Mouse (Mus musculus): ENCODE data around the gene Rasa3. TPM values are rescaled to one million over a fixed set of nuclear protein-coding genes. Genes with fewer than 3 reads are reported as not detected.

Rasa3 gene
- polyA plus RNA-seq, 1 experiment from 2014 or later = 27.7 TPM

DNA sequence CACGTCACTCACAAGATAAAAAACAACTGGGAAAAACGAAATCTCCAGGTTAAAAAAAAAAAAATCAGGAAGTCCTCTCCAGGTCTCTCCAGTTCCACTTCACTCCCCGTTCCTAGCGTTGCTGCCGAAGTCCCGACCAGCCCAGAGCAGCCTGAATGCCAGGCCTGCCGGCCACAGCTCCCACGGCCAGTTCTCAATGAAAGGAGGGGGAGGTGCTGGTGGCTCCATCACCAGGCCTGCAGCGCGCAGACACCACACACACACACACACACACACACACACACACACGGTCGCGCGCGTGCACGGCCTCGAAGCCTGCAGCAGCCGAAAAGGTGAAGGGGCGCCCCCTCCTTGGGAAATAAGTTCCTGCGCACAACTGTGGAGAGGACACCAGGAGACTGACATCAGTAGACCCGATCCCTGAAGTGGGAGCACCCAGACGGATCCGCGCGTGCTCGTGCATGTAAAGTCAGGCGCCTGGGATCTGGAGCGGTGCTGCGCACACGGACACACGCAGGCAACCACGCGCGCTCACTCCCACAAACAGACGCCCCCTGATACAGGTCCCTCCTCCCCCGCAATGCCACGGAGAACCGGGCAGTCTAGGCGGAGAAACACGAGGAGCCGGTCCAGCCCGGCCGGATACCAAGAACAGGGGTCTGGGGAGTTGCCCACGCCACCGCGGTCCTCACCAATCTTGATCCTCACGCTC is 546 bp downstream of the Rasa3 start:
- H3K4me3 ChIP-seq = peak overlapping the region; percentile 69
- no peaks in the 10 kb centered on the region for H3K27me3 ChIP-seq (replicated peaks)
- peak overlapping the region; percentile 78 for H3K4me2 ChIP-seq
- peak overlapping the region; percentile 91 for H3K27ac ChIP-seq
- H3K9me3 ChIP-seq = no peaks in the 10 kb centered on the region
- ATAC-seq (replicated peaks) = peak; percentile 84
- peaks cover 39% of the 10 kb centered on the region for H3K4me1 ChIP-seq
- H3K9ac ChIP-seq = peak overlapping the region; percentile 62
- no peaks in the 10 kb centered on the region for H3K36me3 ChIP-seq (replicated peaks)
- WGBS = under 1% methylated on average over 47 of the region's 47 CpGs

- Histone ChIP-seq H3K4me3 (peak overlapping the region; percentile 69), H3K9ac (peak overlapping the region; percentile 62), H3K9me3 (no peaks in the 10 kb centered on the region), H3K4me1 (peaks cover 39% of the 10 kb centered on the region), H3K27ac (peak overlapping the region; percentile 91), H3K36me3 (replicated peaks) (no peaks in the 10 kb centered on the region), H3K4me2 (peak overlapping the region; percentile 78), H3K27me3 (replicated peaks) (no peaks in the 10 kb centered on the region)
- WGBS = 1% methylated on average over 12 of the region's 12 CpGs
- ATAC-seq (replicated peaks) = no peak; the same call in 1 of the 2 replicates
Measured at GRCm38 (mm10) chr8:13676302-13676700, 1.1 kb downstream of the Rasa3 start.

DNA sequence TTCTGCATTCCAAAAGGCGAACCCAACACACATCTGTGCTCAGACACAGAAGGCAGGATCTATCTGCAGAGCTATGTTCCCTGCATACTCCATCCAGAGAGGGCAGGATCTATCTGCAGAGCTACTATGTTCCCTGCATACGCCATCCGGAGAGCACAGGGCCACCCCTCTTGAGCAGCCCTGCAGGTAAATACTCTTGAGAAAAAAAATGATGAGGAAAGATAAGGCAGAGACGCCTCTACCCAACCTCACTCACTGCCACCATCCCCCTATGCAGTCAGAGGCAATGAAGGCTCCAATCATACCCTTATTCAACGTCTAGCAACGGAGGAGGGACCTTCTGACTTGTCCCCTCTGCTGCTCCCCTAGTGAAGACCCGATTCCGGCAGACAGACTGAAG is 1.9 kb downstream of the Rasa3 start:
- H3K4me2 ChIP-seq = peak overlapping the region; percentile 78
- H3K9me3 ChIP-seq = no peaks in the 10 kb centered on the region
- H3K4me1 ChIP-seq = peaks cover 39% of the 10 kb centered on the region
- H3K36me3 ChIP-seq (replicated peaks) = no peaks in the 10 kb centered on the region
- ATAC-seq (replicated peaks) = no peak
- H3K4me3 ChIP-seq = peak overlapping the region; percentile 69
- H3K9ac ChIP-seq = peak overlapping the region; percentile 62
- H3K27ac ChIP-seq = peak overlapping the region; percentile 91
- 43% methylated on average over 8 of the region's 8 CpGs for WGBS
- H3K27me3 ChIP-seq (replicated peaks) = no peaks in the 10 kb centered on the region

GRCm38 (mm10) chr8:13675121-13675520 is 2.3 kb downstream of the Rasa3 start:
- ATAC-seq (replicated peaks) = no peak
- Histone ChIP-seq H3K9ac (peak overlapping the region; percentile 62), H3K36me3 (replicated peaks) (no peaks in the 10 kb centered on the region), H3K4me3 (peak overlapping the region; percentile 69), H3K9me3 (no peaks in the 10 kb centered on the region), H3K4me2 (peak overlapping the region; percentile 78), H3K4me1 (peaks cover 39% of the 10 kb centered on the region), H3K27me3 (replicated peaks) (no peaks in the 10 kb centered on the region), H3K27ac (peak overlapping the region; percentile 91)
- WGBS = 74% methylated on average over 4 of the region's 4 CpGs

DNA sequence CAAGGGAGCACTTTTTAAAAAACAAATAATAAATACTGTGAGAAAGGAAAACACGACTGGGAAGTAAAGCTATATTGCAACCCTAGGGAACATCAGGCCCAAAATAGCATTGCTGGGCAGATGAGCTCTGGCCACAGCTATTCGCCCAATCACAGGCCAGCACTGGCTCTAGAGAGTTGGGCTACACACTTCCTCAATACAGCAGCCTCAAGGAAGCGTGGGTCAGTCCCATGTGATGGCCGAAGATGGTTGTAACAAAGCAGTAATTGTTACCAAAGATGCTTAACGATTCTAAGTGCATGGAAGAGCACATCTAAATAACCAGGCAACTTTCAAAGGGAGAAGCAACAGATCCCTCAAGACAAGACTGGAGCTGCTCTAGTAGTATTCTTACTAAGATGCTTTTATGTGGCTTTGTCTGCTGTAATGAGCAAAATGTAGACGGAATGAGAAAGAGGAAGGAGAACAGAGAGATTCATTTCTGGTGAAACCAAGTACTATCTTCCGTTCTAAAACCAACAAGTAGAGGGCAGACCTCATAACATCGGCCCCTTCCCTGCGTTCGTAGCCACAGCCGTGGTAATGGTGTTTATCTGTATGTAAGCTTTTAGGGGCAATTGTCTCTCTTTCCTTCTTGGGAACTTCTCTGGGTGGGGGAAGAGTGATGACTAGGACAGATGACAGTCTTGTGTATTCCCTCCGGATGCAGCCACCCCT is 3.0 kb downstream of the Rasa3 start:
- H3K9ac ChIP-seq = no peak overlapping the region
- 0 out of 2 replicates have a peak overlapping the region, but pooled peaks have one; percentile 69 for H3K4me3 ChIP-seq
- no peak for ATAC-seq (replicated peaks)
- peak overlapping the region; percentile 78 for H3K4me2 ChIP-seq
- H3K27ac ChIP-seq = no peak overlapping the region
- WGBS = 65% methylated on average over 12 of the region's 12 CpGs
- H3K27me3 ChIP-seq (replicated peaks) = no peaks in the 10 kb centered on the region
- H3K4me1 ChIP-seq = peaks cover 39% of the 10 kb centered on the region
- H3K36me3 ChIP-seq (replicated peaks) = no peaks in the 10 kb centered on the region
- no peaks in the 10 kb centered on the region for H3K9me3 ChIP-seq

- 66% methylated on average over 4 of the region's 4 CpGs for WGBS
- Histone ChIP-seq H3K27ac (no peak overlapping the region), H3K27me3 (replicated peaks) (no peaks in the 10 kb centered on the region), H3K4me2 (no peak overlapping the region), H3K36me3 (replicated peaks) (no peaks in the 10 kb centered on the region), H3K9me3 (no peaks in the 10 kb centered on the region), H3K4me1 (peaks cover 38% of the 10 kb centered on the region), H3K4me3 (no peak overlapping the region), H3K9ac (no peak overlapping the region)
- ATAC-seq (replicated peaks) = no peak
Measured at GRCm38 (mm10) chr8:13673215-13673614, 4.2 kb downstream of the Rasa3 start.

GRCm38 (mm10) chr8:13671246-13672003 is 6.0 kb downstream of the Rasa3 start:
- no peak overlapping the region for H3K4me2 ChIP-seq
- no peaks in the 10 kb centered on the region for H3K9me3 ChIP-seq
- H3K4me3 ChIP-seq = no peak overlapping the region
- no peaks in the 10 kb centered on the region for H3K27me3 ChIP-seq (replicated peaks)
- H3K9ac ChIP-seq = no peak overlapping the region
- no peak for ATAC-seq (replicated peaks)
- no peak overlapping the region for H3K27ac ChIP-seq
- peaks cover 33% of the 10 kb centered on the region for H3K4me1 ChIP-seq
- H3K36me3 ChIP-seq (replicated peaks) = no peaks in the 10 kb centered on the region
- 94% methylated on average over 10 of the region's 10 CpGs for WGBS

- no peak for ATAC-seq (replicated peaks)
- 88% methylated on average over 17 of the region's 17 CpGs for WGBS
- Histone ChIP-seq H3K27me3 (replicated peaks) (no peaks in the 10 kb centered on the region), H3K9me3 (no peaks in the 10 kb centered on the region), H3K27ac (no peak overlapping the region), H3K9ac (no peak overlapping the region), H3K4me1 (peaks cover 22% of the 10 kb centered on the region), H3K36me3 (replicated peaks) (no peaks in the 10 kb centered on the region), H3K4me2 (no peak overlapping the region), H3K4me3 (no peak overlapping the region)
Measured at GRCm38 (mm10) chr8:13670011-13670471, 7.4 kb downstream of the Rasa3 start.

DNA sequence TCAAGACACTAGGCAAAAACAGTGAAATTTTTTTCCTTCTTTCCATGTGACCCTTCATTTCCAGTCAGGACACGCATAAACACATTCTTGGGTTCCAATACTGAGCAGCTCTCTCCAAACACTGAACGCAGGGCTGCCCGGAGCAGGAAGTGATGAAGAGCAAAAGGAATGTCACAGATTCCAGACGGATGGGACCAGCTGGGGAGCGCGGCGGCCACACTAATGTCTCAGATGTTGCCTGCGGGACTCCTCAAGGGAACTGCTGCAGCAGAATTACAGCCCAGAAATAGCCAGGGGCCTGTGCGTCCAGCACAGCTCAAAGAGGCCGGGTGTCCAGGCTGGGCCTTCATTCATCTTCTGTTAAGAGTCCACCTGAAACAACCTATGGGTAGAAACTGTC is 9.0 kb downstream of the Rasa3 start:
- Histone ChIP-seq H3K36me3 (replicated peaks) (no peaks in the 10 kb centered on the region), H3K4me2 (no peak overlapping the region), H3K4me3 (no peak overlapping the region), H3K27ac (no peak overlapping the region), H3K9me3 (no peaks in the 10 kb centered on the region), H3K9ac (no peak overlapping the region), H3K27me3 (replicated peaks) (no peaks in the 10 kb centered on the region), H3K4me1 (peaks cover 5% of the 10 kb centered on the region; the same call in 1 of the 2 replicates)
- ATAC-seq (replicated peaks) = no peak
- 89% methylated on average over 10 of the region's 10 CpGs for WGBS

GRCm38 (mm10) chr8:13667917-13668316 is 9.5 kb downstream of the Rasa3 start:
- no peak for ATAC-seq (replicated peaks)

GRCm38 (mm10) chr8:13665944-13666343 is 11.5 kb downstream of the Rasa3 start:
- no peak for ATAC-seq (replicated peaks)

More at GRCm38 (mm10) chr8:13667917-13668316, 9.5 kb downstream of the Rasa3 start:
- H3K9me3 ChIP-seq = no peaks in the 10 kb centered on the region
- no peak overlapping the region for H3K9ac ChIP-seq
- no peak overlapping the region for H3K4me2 ChIP-seq
- H3K4me1 ChIP-seq = 0 out of 2 replicates have a peak, but pooled peaks cover under 1% of the 10 kb centered on the region
- no peaks in the 10 kb centered on the region for H3K27me3 ChIP-seq (replicated peaks)
- no peak overlapping the region for H3K4me3 ChIP-seq
- WGBS = 78% methylated on average over 4 of the region's 4 CpGs
- H3K36me3 ChIP-seq (replicated peaks) = no peaks in the 10 kb centered on the region
- H3K27ac ChIP-seq = no peak overlapping the region

GRCm38 (mm10) chr8:13665538-13665937 is 11.9 kb downstream of the Rasa3 start:
- Histone ChIP-seq H3K9ac (no peak overlapping the region), H3K36me3 (replicated peaks) (no peaks in the 10 kb centered on the region), H3K4me2 (no peak overlapping the region), H3K9me3 (no peaks in the 10 kb centered on the region), H3K27me3 (replicated peaks) (no peaks in the 10 kb centered on the region), H3K27ac (no peak overlapping the region), H3K4me1 (no peaks in the 10 kb centered on the region), H3K4me3 (no peak overlapping the region)
- 81% methylated on average over 4 of the region's 4 CpGs for WGBS
- ATAC-seq (replicated peaks) = no peak

More at GRCm38 (mm10) chr8:13665944-13666343, 11.5 kb downstream of the Rasa3 start:
- H3K27ac ChIP-seq = no peak overlapping the region
- H3K9ac ChIP-seq = no peak overlapping the region
- 88% methylated on average over 8 of the region's 8 CpGs for WGBS
- H3K4me3 ChIP-seq = no peak overlapping the region
- no peaks in the 10 kb centered on the region for H3K36me3 ChIP-seq (replicated peaks)
- H3K4me1 ChIP-seq = no peaks in the 10 kb centered on the region
- H3K27me3 ChIP-seq (replicated peaks) = no peaks in the 10 kb centered on the region
- no peaks in the 10 kb centered on the region for H3K9me3 ChIP-seq
- H3K4me2 ChIP-seq = no peak overlapping the region

Measured in midbrain, embryonic 15.5 days (tissue).